Mouse (Mus musculus): Measurements from ENCODE around the gene Lrp4.

GRCm38 (mm10) chr2:91449662-91450061 lies 7.6 kb upstream of the Lrp4 start:
- TF ChIP-seq POLR2A (IDR thresholded peaks at IDR 0.05; ENCODE audit: insufficient read depth, low read depth, low read length), result no peak
- no peak for TF ChIP-seq EP300 (IDR thresholded peaks at IDR 0.05; ENCODE audit: insufficient read depth, low read depth, low read length)
